Mouse (Mus musculus) thymus, postnatal 4 days (tissue): ENCODE results near the gene Bicral.
"Not testable (repeated sequence)": the region's sequence is repeated elsewhere in the genome, so short reads cannot be mapped to it uniquely, and the experiment has no call there.

Experiments
- DNase-seq: peaks from one replicate; pipeline ENCODE4 v3.0.0; 2021

The Bicral gene

DNA sequence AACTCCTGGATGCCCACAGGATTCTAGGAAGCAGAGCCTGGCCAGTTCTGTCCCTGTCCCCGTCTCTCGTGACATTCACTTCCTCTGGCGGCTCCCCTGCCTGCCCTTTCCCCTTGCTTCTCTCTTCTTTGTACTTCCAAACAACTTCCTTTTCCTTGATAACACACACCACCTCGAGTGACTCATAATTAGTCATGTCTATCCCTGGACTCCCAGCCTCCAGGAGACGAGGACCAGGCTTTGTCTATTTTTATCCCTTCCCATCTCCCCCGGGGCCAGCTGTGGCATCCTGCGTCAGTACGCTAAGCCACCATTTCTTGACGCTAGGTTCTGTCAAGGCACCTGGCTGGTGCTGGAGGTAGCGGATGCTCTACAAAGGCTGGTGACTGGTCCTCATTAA is 15.9 kb upstream of the Bicral start:
- DNase-seq, result no peak

DNA sequence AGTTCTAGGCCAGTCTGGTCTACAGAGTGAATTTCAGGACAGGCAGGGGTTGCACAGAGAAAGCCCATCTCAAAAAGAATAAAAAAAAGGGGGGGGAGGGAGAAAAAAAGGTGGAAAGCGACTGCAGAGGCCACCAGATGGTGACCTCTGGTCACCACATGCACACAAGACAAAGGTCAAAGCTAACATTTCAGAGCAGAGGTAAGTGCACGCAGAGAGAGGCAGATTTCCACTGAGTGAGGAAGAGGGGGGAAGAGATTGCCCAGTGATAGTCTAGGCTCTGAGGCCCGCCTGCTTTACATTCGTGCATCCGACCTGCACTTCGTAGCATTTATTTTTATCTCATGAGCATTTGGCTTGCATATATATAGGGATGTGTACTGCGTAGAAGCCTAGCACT is 14.5 kb upstream of the Bicral start:
- DNase-seq, result no peak

DNA sequence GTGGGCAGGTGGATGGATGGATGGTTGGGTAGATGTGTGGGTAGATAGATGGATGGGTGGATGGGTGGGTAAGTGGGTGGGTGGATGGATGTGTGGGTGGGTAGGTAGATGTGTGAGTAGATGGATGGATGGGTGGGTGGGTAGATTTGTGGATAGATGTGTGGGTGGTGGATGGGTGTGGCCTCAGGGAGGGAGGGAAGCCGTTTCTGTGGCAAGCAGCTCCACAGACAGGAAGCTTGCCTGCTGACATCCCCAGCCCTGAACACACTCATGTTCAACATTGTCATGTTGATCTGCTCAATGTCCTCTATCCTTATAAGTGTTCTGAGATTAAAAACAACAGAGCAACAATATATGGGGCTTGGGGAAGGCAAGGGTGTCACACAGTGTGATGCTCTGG is 12.6 kb upstream of the Bicral start:
- no peak for DNase-seq

DNA sequence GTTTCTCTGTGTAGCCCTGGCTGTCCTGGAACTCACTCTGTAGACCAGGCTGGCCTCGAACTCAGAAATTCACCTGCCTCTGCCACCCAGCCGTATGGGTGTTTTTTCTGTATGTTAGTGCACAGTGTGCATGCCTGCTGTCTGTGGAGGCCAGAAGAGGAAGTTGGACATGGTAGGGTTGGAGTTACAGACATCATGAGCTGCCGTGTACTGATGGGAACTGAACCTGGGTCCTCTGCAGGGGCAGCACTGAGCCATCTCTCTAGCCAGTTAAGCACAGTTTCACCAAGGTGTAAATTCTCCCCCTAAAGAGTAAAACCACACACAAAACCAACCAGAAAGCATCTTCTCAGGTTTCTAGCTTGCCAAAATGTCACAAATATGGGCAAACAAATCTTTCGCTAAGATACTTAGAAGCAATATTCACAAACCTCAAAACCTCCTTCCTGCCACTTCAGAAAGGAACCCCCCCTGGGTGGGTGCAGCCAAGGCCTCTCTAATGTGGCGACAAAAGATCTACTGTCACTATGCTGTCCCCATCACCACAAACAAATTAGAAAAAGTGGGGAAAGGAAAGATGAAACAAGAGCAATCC is 12.0 kb upstream of the Bicral start:
- peak; percentile 58 for DNase-seq

DNA sequence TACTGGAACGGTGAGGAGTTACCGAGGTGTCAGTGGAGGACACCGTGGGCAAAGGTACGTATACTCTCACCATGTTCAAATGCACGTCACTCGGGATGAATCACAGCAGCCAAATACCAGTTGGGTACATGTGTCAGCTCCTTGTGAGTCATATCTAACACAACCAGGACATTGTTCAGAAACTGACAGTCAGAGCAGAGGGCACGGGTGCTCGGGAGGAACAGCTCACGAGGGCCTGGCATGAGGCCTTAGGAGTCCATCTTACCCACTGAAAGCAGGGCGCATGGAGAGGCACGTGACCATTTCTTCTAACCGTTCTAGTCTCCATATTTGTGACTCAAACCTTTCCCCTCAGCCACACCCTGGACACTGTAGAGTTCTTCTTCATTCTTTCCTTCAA is 8.6 kb upstream of the Bicral start:
- no peak for DNase-seq

DNA sequence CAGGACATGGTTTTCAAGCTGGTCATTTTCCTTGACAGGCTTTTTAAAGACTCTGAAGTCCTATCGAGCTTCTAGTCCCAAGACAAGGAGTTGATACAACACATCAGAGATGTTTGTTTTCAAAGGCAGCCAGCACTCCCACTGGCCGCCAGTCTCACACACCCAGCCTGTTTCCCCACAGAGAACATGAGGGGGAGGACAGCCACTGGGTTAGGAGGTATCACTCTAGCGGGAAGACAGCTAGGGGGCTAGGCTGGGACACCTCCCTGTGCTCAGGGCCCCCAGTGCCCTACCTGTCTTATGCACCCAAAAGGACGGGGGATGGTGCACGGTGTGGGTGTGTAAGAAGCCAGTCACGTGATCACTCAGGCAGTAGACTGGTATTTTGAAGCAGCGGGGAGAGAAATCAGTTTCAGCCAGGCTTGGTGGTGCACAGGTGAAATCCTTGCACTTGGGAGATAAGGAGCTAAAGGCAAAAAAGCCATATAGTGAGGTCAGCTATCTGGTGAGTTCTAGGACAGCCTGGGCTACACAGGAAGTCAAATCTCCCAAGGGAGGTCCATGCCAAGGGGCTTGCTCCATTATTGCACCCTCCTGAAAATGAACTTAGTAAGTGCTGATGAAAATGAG is 6.4 kb upstream of the Bicral start:
- DNase-seq, result no peak

DNA sequence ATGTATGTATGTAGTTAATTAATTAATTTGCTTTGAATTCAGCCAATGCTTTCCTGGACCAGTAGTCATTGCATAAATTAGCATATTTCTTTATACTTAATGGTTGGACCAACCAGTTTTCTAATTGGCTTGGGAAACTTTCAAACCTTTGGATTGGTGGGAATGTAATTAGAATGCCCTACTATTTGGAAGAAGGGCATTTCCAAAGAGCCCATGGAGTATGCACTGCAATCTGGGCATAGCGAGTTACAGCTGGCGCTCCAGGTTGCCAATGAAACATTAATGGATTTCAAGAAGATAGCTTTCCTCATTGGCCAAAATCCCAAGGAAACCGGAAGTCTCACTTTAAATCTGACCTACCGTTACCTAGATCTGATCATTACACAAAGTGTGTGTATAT is 1.8 kb upstream of the Bicral start:
- DNase-seq, result no peak

DNA sequence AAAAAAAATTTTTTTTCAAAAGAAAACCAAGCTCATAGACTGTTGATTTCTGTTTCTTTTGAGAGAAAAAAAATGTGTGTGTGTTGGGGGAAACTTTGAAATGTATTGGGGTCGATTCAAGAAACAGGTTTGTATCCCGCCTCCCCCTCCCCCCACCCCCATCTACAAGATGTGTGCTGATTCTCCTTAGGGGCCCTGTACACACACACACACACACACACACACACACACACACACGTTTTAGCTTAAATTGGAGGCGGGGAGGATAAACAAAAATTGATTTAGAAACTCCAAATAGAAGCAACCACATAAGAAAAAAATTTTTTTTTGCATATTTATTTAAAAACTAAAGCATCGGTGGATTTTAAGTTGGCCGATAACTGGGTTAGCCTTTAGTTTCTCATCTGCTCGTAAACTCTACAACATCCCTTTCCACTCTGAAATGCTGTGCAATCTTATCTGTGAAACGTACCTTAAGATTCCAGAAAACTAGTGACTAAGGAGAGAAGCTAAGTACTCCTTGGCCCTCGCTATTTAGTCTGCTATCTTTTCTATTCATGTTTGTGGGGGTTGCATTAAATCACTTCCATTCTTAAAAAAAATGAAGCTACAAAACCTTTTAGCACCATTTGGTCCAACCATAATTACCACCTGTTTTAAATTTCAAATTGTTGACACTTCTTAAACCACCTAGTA is 615 bp upstream of the Bicral start:
- DNase-seq, result no peak

DNA sequence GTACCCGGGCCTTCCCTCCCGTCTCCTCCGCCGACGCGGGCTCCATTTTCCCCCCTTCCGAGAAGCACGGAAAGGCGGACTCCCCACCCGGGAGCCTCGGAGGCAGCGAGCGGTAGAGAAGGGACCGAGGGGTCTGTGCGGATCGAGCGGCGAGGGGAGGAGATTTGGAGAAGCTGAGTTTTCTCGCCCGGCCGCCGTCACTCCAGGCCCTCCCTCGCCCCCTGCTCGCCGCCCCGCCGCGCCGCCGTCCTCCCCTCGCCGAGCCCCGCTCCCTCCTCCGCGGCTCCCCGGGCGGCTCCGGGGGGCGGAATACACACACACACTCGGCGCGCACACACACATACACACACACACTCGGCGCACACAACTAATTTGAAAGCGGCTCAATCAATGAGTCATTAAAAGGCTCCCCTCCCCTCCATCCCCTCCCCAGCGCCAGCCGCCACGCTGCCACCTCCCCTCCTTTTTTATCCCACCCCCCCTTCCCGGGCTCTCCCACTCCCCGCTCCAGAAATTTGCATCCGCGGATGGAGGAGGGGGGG is 850 bp downstream of the Bicral start:
- DNase-seq, result peak; percentile 83

DNA sequence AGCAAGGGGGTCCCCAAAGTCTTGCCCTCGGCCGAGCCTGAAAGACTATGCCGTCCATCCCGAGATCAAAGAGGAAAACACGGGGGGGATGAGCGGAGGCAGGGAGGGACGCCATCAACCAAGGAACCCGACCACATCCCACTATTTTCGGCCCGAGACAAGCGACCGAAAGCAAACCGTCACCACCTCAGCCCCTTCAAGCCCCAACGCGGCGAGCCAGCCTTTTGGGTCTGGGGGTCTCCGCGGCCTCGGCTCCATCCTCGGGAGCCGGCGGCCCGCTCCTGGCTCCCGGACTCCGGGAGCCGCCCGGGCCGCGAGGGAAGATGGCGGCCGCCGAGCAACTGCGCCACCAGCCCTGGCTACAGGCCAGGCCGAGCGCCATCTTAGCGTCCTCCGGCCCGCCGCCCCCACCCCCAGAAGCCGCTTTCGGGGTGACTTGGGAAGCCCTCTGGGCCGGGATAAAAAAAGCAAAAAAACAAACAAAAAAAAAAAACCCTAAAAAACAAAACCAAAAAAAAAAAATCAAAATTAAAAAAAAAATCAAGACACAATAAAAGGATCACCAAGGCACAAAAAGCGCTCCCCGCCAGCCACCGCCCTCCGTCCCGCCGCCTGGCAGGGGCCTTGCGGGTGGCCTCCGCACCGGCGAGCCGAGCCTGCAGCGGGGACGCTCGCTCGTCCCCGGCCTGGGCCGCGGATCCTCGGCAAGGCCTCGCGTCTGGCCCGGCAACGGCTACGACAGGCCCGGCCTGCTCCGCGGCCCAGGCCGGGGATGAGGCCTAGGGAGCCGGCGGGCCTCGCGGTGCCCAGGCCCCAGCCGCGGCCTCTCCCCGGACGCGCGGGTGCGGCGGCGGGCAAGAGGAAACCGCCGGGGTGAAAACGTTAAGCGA is 1.6 kb downstream of the Bicral start:
- peak; percentile 85 for DNase-seq

DNA sequence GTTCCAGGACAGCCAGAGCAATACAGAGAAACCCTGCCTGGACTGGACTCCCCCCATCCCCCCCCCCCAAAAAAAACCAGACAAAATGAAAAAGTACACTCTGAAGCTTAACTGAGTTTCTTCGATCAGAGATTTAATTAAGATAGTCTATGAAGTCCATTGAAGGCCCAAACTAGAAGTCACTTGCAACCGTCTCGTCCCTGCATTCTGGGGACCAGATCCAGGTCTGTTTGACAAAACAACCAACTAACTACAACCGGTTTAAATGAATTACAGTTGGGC is 2.2 kb downstream of the Bicral start:
- DNase-seq, result no peak

DNA sequence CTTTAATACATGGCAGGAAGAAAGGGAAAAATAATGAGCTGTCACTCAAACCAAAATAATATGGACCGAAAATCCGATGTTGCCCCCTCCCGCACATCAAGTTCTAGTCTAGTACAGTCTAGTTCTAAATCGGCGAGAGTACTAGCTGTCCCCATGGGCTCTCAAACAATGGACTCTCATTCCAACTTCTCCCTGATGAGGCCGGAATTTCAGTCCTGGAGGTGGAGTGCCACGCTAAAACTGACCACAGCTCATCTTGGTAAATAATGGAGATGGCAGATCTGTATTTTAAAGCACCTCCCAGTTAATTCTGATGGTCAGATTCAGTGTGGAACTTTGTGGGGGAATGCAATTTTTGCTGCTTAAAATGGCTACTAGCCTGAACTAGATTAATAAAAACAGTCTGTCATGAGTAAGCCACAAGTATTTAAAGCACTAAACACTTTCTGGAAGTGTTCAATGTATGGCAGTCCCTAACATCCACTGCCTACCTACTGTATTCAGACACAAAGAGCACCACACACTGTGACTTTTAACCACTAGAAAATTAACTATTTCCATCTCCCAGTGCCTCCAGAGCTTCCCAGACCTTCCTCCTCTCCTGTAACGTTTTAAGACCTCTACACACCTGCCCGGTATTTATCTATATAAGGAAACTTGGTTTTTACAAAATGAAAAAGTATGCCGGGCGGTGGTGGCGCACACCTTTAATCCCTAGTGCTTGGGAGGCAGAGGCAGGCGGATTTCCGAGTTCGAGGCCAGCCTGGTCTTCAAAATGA is 2.8 kb downstream of the Bicral start:
- DNase-seq, result peak; percentile 46

DNA sequence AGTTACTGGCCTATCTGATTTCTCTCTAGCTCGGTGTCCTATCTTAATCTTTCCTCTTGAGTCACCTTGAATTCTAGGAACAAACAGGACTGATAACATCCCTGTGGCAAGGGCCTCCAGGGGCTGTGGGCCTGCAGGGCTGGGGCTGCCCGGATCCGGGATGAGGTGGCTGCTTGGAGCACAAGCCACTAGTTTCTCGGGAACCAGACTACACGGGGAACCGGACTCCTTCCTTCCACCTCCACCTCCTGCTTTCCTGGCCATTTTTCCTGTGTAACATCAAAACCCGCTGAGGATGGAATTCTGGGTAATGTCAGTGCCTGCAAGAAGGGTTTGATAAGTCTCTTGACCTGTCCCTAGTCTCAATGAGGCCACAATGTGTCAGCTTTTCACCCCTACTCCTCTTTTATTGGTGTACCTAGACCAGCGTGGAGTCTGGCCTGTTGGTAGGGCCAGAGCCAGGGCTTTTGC is 3.6 kb downstream of the Bicral start:
- no peak for DNase-seq

DNA sequence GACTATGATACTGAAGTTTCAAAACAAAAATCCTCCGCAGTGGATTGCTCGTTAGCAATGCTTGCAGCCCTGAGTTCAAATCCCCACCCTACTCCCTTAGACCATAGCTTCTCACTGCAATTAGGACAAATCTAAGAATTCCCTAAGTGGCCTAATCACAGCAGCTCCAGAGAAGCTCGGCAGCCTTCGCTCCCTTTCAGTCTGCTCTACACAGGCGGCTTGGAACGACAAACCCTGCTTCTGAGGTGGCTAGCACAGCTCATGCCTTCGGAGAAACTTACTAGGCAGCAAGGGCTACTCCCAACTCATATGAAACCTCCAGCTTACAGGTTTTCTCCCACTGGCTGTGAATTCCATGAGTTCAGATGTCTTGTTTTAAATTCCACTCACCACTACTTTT is 4.2 kb downstream of the Bicral start:
- no peak for DNase-seq

DNA sequence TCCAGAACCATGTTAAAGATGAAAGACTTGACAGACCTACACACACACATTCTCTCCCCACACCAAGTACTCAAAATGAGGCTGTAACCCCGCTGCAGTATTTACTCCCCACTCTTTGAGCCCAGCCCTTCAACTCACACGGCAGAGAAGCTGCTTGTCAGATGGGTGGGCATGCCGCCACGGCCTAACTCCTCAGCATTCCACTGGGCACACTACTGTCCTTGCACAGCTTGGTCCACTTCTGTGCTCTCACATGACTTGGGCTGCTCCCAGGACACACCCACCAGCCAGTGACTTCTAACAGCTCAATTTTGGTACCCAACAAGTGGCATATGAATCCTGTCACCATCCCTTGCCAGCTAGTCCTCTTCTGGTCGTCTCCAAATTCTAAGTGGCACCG is 5.0 kb downstream of the Bicral start:
- DNase-seq, result peak; percentile 43

DNA sequence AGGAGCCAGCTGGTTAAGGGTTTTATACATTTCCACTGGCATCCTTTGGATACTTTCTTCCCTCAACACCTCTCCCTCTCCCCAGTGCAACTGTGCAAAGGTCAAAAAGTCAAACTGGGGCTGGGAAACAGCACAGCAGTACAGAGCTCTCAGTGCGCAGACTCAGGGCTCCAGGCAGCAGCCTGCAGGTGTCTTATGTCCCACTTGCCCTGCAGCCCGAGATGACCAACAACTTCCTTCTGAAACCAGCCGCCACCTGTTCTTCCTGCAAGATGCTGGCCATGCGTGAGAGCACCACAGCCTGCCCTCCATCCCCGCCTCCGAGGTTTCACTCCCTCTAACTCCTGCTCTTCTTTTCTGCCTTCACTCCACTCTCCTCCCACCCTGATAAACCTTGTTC is 5.6 kb downstream of the Bicral start:
- peak; percentile 45 for DNase-seq

DNA sequence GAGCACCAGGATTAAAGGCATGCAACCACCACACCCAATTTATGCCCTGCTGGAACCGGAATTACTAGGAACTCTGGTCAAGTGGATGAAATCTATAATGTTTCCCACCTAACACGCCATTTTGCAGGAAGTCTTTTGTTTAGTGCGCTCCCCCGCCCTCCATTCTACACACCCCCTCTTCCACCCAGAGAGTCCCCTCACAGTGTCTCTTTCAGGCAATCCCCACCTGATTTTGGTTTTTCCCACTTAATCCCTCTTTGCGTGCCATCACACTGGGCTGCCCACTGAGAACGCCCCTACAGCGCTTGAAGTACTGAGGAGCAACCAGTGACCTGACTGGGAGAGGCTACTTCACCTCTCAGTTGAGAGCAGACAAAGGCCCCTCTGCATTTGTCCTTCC is 11.1 kb downstream of the Bicral start:
- no peak for DNase-seq

DNA sequence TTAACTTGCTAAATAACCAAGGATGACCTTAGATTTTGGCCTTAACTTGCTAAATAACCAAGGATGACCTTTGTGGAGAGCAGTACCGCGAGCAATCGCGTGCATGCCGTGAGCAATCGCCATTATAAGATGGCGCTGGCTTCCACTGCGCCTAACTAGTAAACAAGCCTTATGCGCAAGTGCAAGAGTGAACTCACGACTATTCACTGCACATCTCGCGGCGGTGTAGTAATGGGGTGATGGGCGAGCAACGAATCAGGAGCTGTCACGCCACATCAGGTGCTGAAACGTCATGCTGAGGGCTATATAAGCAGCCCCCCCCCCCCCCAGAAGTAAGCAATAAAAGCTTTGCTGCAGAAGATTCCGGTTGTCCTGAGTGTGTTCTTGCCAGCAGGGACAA is 11.7 kb downstream of the Bicral start:
- DNase-seq, result not testable (repeated sequence)

DNA sequence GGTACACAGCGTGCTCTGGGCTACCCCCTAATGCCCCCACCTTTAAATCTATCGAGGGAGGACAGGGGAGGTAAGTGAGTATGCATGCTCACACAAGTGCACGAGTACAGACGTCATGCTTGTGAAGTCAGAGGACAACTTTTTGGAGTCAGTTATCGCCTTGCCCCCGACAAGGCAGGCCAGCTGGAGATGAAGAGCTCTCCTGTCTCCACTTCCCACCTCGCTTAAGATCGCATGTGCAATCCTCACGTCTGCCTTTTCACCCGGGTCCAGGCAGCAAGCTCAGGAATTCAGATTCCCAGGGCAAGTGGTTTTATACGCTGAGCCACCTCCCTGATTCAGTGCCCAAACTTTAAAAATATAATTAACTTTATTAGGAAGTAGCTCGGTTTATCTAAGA is 13.0 kb downstream of the Bicral start:
- DNase-seq, result no peak

DNA sequence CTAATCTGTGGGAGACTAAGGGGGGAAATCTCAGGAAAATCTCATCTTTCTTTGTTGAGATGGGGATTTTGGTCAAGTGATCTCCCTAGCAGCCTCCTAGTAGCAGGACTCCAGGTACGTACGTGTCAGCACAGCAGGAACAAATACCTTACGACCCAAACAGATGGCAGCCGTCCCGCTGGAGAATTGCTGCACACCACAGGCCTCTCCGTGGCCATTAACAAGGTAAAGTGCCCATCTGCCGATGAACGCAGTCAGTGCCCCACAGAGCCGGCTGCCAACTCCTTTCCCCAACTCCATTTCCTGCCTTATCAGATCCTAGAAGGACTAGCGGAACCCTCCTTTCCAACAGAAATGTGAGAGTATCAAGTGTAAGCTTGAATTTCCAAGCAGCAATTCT is 13.5 kb downstream of the Bicral start:
- no peak for DNase-seq

DNA sequence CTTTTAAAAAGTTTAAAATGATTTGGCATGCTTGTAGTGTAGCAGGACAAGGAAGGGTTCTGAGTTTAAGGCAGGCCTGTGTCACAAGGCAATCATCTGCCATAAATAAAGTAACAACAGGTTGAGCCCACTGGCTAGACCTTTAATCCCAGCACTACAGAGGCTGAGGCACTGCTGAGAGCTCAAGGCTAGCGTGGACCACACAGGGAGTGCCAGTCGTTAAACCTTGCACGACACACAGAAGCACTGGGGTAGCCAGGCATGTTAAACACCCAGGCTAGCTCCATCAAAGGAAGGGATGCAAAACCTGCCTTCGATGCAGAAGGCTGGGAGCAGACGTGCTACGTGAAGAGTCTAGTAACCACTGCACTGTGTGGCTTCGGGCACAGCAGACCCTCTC is 14.6 kb downstream of the Bicral start:
- no peak for DNase-seq

DNA sequence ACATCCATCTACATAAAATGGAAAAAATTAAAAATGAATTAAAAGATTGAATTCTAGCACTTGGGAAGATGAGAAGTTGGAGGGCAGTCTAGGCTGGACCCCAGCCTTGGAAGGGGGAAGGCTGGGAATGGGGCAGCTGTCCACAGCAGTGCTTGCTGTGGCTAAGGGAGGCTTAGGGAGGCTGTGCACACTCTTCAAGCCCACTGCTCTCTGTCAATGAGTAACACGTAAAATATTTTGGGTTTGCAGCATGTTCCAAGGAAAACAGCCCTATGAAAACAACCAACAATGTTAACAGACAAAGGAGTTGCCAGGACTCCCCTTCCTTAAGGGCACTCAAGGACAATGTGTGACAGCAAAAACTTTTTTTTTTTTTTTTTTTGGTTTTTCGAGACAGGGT is 15.3 kb downstream of the Bicral start:
- DNase-seq, result no peak
